Mouse (Mus musculus): Measurements from ENCODE around the gene Mcm6.

Gene Mcm6

DNA sequence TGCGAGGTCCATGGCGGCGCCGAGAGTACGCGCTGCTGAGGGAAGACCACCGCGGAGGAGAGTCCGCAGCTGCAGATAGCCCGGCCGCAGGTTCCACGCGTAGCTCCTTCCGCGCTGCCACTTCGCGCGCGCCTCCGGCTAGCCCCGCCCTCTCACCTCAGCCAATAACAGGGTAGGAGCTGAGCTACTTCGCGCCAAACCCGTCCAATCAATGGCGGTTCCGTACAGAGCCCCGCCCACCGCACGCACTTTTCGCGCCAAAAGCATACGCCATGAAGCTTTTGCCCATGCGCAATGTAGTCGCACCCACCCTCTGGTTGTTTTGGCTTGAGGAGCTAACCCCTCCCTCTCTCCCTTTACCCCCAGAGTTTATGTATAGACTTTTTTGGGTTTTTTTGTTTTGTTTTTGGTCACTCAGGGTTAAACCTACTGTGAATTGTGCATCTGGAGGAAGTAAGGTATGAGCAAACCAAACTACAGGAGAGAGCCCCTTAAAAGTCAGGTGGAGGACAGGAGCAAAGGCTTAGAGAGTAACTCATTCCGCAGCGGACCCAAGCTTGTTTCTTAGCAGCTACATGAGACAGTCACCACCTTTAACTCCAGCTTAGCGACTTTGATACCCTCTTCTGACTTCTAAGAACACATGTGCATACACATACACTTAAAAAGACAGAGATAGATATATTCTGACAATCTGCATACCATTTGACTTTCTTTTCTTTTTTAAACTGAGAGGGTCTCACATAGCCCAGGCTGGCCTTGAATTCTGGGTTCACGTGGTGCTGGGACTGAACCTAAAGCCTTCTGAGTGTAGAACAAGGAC, at the start of gene Mcm6:
TSS of gene Mcm6 (minus strand) at position 111 of the 823 bp plus-strand sequence.
- DNase-seq, result peak; percentile 97 to 98

- no peak for DNase-seq
Measured at GRCm38 (mm10) chr1:128406846-128407245, 47.4 kb upstream of the Mcm6 start.

GRCm38 (mm10) chr1:128405675-128406074, 46.2 kb upstream of the Mcm6 start:
- DNase-seq, result no peak

GRCm38 (mm10) chr1:128405041-128405481, 45.6 kb upstream of the Mcm6 start:
- no peak for DNase-seq

DNA sequence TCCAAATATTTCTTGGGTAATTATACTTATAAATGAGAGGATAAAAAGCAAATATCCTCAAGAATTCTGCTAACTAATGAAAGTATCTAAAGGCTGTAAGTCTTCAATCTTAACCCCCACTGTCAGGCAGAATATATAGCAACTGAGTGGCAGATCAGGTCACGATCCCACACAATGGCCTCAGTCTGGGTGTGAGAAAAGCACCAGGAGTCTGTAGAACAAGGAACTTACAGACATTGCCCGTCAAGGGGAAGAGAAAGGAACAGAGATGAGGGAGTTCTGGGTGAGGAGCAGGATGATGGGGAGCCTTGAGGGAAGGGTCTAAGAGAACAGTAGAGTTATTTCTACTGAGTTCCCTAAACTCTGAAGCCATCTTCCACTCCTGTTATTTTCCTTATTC, 41.5 kb upstream of the Mcm6 start:
- DNase-seq, result no peak

GRCm38 (mm10) chr1:128399941-128400915, 40.8 kb upstream of the Mcm6 start:
- DNase-seq, result no peak

DNA sequence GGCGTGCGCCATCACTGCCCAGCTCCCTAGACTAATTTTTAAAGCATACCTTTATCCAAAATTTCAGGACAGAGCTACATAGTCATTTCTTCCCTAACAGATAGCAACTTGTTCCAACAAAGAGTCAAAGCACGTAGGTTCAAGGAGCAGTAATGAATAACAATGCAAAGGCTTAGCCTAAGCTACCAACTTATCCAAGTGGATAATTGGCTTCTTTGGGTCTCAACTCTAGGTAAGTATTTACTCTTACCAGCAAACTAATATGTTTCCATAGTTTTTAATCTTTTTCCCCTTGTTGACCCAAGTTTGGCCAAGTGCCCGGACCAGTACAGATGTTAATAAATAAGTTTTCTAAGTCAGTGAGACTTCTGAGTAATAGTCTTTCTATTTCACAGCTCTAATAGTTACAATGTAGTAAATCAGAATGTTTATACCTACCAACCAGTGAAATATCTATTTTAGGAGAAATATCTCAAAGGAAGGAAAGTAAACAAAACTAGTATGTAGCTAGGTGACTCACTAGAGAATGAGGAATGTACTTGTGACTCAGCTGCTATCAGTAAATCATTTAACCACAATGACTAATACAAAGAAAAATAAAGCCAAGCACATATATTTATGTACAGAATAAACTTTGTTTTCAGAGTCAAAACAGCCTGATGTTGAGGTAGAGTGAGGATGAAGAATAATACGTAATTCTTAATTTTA, 39.4 kb upstream of the Mcm6 start:
- DNase-seq, result peak; percentile 31 to 35

GRCm38 (mm10) chr1:128394657-128395056, 35.2 kb upstream of the Mcm6 start:
- no peak for DNase-seq

DNA sequence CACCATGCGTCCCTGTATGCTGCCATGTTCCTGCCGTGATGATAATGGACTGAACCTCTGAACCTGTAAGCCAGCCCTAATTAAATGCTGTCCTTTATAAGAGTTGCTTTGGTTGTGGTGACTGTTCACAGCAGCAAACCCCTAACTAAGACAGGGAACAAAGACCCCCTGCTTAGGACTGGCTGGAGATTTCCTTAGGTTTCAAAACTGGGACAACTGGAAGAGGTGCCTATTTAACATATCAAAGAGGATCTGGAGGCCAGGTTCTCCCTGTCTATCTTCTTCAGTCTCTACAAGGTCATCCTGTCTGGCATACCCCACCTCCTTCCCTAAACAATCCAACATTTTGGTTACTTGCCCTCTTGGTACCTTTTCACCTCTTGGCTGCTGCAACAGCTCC, 32.9 kb upstream of the Mcm6 start:
- DNase-seq, result no peak

- DNase-seq, result no peak
Measured at GRCm38 (mm10) chr1:128386487-128386886, 27.0 kb upstream of the Mcm6 start.

DNA sequence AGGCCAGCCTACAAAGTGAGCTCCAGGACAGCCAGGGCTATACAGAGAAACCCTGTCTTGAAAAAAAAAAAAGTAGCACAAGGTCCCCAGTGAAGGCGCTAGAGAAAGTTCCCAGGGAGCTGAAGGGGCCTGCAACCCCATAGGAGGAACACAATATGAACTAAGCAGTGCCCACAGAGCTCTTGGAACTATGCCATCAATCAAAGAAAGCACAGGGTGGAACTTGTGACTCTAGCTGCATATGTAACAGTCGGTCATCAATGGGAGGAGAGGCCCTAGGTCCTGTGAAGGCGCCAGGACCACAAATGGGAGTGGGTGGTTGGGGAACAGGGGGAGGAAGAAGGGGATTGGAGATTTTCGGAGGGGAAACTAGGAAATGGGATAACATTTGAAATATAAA, 17.4 kb upstream of the Mcm6 start:
- no peak for DNase-seq

DNA sequence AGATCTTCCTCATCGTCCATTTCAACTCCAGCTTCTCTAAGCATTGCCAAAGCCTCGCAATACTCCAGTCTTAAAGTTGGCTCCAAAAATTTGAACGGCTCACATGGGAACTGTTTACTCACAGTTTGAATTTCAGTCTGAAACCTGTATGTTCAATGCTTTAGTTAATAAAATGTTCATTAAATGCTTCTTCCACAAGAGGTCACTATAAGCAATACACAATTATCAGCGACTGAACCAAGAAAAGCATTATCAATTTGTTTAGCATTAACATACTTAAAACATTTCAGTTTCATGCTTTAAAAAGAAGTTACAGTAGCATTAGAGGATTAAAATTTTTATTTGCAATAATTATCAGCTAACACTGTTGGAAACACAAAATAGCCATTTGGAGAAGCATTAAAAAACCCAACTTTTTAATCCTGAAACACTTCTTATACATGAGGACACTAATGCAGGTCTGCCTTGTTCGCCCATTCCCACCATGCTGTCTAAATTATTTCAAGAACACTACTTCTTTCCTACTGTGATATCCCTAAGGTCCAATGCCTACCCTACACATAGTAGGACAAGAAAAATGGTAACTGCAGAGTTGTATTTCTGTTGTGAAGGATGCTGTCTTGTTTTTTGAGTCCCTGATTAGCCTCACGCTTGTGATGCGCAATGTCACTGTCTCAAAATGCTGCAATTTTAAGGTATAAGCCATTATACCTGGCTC, 12.8 kb upstream of the Mcm6 start:
- no peak for DNase-seq

DNA sequence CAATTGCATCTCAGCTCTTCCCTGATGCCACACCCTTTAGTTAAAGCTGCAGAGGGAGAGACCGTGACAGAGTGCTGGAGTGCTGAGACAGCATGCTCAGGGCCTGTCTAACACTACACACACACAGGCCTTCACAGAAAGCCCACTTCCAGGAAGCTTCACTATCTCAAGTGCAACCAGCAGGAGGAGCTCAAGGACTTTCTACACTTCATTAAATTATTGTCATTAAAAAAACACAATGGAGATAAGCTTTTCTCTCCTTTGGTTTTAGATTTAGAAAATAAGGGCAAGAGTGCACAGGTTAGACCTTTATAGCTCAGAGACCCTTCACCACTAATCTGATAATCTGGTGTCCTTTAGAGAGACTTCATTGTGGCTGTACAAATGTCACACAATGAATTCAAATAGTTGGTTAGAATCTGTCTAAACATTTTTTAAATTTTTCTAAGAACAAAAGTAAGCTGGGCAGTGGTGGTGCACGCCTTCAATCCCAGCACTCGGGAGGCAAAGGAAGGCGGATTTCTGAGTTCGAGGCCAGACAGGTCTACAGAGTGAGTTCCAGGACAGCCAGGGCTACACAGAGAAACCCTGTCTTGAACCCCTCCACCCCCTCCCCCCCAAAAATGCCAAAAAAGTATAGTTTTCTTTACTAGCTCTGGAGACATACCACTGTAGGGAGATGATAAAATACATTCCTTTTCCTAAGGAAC, 9.4 kb upstream of the Mcm6 start:
- peak; percentile 68 to 71 for DNase-seq

- no peak for DNase-seq
Measured at GRCm38 (mm10) chr1:128360601-128361000, 1.1 kb upstream of the Mcm6 start.

DNA sequence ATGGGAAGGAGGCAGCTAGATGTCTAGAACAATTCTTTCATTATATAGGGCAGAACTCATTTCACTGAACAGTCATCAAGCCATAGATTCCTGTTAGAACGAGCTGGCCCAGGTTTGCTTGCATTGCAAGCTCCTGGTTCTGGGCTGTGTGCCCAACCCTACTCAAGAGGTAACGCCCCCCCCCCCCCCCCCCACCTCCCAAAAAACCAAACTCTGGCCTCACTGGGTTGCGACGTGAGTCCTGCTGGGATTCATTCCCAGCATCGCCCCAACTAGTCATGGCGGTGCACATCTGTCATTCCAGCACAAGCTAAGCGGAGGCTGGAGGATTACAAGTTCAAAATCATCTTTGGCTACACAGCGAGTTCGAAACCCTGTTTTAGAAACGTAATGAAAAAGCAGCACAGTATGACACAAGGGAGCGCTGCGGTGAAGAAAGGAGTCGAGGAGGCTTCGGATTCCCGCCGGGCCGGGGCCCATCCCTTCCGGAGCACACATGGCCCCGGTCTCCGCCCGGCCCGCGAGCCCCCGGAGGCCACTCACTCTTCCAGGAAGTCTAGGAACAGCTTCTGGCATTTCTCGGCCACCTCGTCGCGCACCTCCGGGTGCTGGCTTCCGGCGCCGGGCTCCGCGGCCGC, 429 bp downstream of the Mcm6 start:
- DNase-seq, result no peak

DNA sequence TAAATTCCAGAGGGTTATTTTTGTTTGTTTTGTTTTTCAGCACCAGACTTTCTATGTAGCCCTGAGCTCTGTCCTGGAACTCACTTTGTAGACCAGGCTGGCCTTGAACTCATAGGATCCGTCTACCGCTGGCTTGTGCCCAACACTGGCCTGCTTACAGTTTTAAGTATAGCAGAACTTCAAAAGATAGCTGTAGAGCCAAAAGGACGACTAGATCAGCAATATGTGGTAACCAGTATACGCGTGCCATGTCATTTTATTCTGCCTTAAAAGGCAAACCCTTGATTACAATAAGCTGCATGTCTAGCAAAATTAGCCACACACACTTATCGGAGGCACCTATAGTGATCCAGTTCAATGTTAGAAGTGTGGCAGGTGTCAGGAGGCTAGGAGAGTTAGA, 1.2 kb downstream of the Mcm6 start:
- no peak for DNase-seq

DNA sequence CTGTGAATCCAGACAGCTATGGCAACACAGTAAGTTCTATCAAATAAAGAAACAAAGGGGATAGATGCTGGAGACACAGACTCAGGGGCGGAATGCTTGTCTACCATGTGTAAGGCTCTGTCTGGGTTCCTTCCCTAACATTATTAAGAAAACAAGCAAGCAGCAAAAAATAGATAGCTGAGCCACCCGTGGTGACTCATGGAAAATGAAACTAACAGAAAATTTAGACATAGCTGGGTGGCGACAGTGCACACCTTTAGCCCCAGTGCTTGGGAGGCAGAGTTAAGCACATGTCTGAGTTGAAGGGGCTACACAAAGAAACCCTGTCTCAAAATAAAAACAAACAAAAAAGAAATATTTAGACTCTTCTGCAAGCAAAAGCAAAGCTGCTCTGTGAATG, 2.0 kb downstream of the Mcm6 start:
- DNase-seq, result no peak

DNA sequence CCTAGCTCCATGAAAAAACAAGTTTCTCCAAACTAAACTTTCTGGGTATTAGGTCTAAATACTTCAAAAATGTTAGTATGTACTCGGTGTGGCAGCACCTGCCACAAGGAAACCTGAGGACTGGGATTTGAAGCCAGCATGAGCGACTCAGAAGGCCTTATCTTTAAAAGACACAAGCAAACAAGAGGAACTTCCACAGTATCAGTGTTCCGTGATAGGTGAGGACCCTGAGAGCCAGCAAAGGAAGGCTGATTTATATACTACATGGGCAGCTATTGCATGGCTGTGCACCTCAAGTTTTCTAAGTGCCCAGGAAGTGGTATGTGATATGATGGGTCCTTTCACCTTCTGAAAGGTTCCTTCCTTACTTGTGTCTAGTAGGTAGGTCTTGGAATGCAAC, 6.4 kb downstream of the Mcm6 start:
- no peak for DNase-seq

DNA sequence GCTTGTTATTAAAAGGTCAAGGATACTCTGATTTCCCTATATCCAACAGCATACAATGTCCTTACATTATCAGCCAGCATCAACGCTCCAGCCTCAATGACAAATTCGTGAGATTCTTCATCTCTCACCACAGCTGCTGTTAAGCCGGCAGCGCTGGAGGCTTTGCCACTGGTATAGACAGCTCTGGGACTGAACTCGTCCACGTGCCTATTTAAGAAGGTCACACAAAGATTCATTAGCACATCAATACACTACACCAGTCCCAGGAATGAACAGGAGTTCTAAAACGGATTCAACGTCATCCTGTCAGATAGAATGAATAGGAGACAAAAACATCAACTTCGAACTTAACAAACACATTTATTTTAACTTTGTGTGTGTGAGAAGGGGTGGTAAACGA, 15.2 kb downstream of the Mcm6 start:
- DNase-seq, result no peak

- no peak for DNase-seq
Measured at GRCm38 (mm10) chr1:128337708-128338320, 21.6 kb downstream of the Mcm6 start.

GRCm38 (mm10) chr1:128330313-128330712, 29.2 kb downstream of the Mcm6 start:
- no peak for DNase-seq

Data from kidney, postnatal 4 days (tissue).